Mouse (Mus musculus): Measurements from ENCODE around the gene Pafah2.
"Not testable (repeated sequence)": the region's sequence is repeated elsewhere in the genome, so short reads cannot be mapped to it uniquely, and the experiment has no call there.

Pafah2 gene

DNA sequence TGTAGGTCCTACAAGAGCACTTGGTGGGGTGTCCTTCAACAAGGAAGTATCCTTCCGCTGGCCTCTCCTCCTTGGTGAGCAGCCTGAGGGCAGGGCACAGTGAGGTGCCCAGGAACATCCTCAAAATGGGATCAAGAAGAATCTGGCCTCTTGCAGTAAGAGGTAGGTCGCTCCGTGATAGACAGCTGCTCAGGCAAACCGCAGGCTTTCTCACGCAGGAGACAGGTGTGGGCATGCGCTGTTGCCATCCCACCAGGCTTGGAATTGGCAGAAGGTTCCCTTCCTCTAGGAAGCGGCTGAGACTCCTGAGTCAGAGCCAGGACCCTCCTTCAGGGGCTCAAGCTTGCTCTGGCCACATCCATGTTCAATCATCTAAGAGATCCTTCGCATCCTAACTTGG is 22.8 kb upstream of the Pafah2 start:
- no peak for DNase-seq (ENCODE audit: low spot score in 2 of 2)

- DNase-seq (ENCODE audit: low spot score in 2 of 2): no peak
Measured at GRCm38 (mm10) chr4:134374306-134374705, 21.8 kb upstream of the Pafah2 start.

DNA sequence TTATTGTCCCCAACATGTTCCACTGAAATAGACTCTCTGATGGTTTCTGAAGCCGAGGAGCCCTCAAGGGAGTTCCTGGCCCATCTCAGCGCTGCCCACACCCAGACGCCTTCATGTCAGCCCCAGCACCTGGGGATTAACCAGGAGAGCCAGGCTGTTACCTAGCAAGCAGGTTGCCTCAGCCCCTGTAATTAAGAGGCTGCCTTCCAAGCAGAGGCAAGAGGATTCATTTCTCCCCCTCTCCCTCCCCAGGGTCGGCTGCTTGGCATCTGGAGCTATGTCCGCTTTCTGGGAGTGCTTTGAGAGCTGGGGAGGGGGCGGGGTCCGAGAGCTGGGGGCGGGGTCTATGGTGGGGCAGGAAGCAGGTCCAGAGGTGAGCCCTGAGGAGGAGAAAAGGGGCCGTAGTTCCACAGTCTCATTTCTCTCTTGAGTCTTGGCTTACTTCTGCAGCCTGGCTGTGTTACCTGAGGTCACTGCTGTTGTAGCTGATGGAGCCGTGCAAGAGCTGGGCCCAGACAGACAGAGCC is 18.0 kb upstream of the Pafah2 start:
- no peak for DNase-seq (ENCODE audit: low spot score in 2 of 2)

- DNase-seq (ENCODE audit: low spot score in 2 of 2): no peak
Measured at GRCm38 (mm10) chr4:134379510-134379909, 16.6 kb upstream of the Pafah2 start.

DNA sequence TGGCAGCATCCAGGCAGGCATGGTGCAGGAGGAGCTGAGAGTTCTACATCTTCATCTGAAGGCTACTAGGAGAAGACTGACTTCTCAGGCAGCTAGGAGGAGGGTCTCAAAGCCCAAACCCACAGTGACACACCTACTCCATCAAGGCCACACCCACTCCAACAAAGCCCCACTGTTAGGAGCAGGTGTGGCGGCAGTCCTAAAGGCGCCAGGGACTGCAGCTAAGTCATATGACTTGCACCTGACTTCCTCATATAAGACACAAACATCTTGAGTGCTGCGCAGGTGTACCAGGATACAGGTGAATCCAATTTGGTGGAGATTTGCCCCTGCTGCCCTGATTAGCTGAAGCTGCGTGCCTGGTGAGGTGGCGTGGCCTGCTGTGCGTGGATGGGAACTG is 12.4 kb upstream of the Pafah2 start, which contains the start of gene Extl1:
Extl1 (minus strand) TSS at position 101 of the 400 bp plus-strand sequence.
- not testable (repeated sequence) for DNase-seq (ENCODE audit: low spot score in 2 of 2)

- no peak for DNase-seq (ENCODE audit: low spot score in 2 of 2)
Measured at GRCm38 (mm10) chr4:134387268-134387667, 8.9 kb upstream of the Pafah2 start.

GRCm38 (mm10) chr4:134388397-134388796 is 7.7 kb upstream of the Pafah2 start:
- peak in 1 of 2 experiments; percentile 55 for DNase-seq (ENCODE audit: low spot score in 2 of 2)

GRCm38 (mm10) chr4:134391636-134392035 is 4.5 kb upstream of the Pafah2 start:
- no peak for DNase-seq (ENCODE audit: low spot score in 2 of 2)

- DNase-seq (ENCODE audit: low spot score in 2 of 2): no peak
Measured at GRCm38 (mm10) chr4:134392595-134392994, 3.5 kb upstream of the Pafah2 start.

GRCm38 (mm10) chr4:134393026-134393425 is 3.1 kb upstream of the Pafah2 start:
- no peak for DNase-seq (ENCODE audit: low spot score in 2 of 2)

DNA sequence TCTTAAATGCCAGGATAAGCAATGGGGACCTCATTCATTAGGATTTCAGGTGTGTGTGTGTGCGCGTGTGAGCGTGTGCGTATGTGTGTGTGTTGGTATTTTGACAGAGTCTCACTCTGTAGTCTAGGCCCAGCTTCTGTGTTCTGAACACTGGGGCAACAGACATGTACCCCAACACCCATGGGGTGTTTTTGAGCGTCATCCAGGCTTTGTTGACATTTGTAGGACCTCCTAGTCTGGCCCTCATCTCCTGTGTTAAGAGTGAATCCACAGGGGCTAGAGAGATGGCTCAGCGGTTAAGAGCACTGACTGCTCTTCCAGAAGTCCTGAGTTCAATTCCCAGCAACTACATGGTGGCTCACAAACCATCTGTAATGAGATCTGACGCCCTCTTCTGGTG is 978 bp upstream of the Pafah2 start:
- no peak for DNase-seq (ENCODE audit: low spot score in 2 of 2)

DNA sequence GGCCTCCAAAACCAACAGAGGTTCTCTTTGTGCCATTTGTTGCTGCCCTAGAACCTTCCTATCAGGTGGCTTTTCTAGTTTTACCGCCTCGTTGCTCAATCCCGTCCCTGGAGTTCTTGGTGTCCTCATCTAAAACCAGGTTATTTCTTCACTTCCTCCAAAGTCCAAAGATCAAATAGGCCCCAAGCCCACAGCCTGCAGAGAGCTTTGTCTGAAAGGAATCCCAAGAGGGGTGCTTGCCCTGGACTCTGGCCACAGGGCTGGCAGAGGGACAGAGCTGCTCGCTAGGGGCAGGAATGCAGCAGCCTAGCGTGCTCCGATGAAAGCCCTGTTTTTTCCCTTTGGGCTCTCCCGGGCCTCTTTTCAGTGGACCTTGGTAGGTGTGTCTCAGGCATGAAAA is 1.0 kb downstream of the Pafah2 start:
- DNase-seq (ENCODE audit: low spot score in 2 of 2): no peak

GRCm38 (mm10) chr4:134397732-134398131 is 1.6 kb downstream of the Pafah2 start:
- DNase-seq (ENCODE audit: low spot score in 2 of 2): no peak

DNA sequence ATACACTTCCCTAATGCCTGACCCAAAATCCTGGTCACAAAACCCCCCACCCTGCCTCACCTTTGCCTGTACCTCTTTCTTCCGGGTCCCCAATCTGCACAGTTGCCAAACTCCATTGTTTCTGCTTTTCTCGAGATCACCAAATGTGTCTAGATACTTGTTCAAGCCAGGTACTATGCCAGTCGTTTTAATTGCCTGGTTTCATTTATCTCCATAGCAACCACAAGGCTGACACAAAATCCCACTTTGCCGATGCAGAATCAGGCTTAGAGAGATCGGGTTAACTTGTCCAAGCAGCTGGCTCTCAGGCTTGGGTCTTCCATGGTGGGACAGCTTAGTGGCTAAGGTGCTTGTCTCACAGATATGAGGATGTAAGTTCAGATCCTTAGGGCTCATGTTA is 4.1 kb downstream of the Pafah2 start:
- DNase-seq (ENCODE audit: low spot score in 2 of 2): no peak

GRCm38 (mm10) chr4:134401181-134401661 is 5.1 kb downstream of the Pafah2 start:
- peak in 1 of 2 experiments; percentile 21 for DNase-seq (ENCODE audit: low spot score in 2 of 2)

GRCm38 (mm10) chr4:134401856-134402570 is 5.9 kb downstream of the Pafah2 start:
- no peak for DNase-seq (ENCODE audit: low spot score in 2 of 2)

DNA sequence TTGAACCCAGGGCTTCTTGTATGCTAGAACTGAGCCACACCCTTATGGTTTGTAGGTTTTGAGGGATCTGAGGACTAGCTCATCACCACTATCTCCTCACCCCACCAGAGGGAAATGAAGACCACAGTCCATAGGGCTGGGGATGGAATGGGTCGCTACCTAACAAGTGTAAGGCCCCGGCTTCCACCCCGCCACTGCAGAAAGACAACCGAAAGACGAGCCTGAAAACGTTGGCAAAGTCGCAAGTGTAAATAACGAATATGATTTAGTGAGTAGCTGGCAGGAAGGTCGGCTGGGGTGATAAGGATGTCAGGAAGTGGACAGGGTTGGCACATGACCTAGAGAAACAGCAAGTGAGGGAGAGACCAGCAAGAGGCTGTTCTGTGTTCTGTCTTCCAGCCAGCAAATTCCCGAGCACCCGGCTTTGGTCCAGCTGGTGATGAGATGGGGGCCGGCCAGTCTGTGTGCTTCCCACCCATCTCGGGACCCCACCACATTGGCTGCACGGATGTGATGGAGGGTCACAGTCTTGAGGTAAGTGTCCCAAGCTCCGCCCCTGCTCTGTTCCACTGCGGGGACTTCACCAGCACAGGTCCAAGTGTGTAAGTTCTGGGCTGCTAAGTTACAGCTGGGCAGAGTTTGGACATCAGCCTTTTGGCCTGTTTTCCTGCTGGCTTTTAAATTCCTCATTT is 6.6 kb downstream of the Pafah2 start:
- DNase-seq (ENCODE audit: low spot score in 2 of 2): no peak

GRCm38 (mm10) chr4:134403721-134404120 is 7.6 kb downstream of the Pafah2 start:
- DNase-seq (ENCODE audit: low spot score in 2 of 2): no peak

GRCm38 (mm10) chr4:134409286-134409685 is 13.2 kb downstream of the Pafah2 start:
- peak in 1 of 2 experiments; percentile 18 for DNase-seq (ENCODE audit: low spot score in 2 of 2)

- DNase-seq (ENCODE audit: low spot score in 2 of 2): no peak
Measured at GRCm38 (mm10) chr4:134416177-134416576, 20.1 kb downstream of the Pafah2 start.

GRCm38 (mm10) chr4:134416602-134417001 is 20.5 kb downstream of the Pafah2 start:
- DNase-seq (ENCODE audit: low spot score in 2 of 2): no peak

- no peak for DNase-seq (ENCODE audit: low spot score in 2 of 2)
Measured at GRCm38 (mm10) chr4:134417111-134417510, 21.0 kb downstream of the Pafah2 start.

GRCm38 (mm10) chr4:134421971-134422370 is 25.9 kb downstream of the Pafah2 start:
- no peak for DNase-seq (ENCODE audit: low spot score in 2 of 2)

All from spleen, postnatal 14 days (tissue).